Mouse (Mus musculus): ENCODE measurements at regions not wholly inside any gene's neighbourhood (a gene's known extent, or its start where the extent isn't known, plus 50 kb on each side); places are given as distances from the start of the nearest gene placed in this dataset.

- Histone ChIP-seq H3K4me3 (replicated peaks) (no peak overlapping the region), H3K4me2 (no peak overlapping the region), H3K27ac (no peak overlapping the region), H3K9ac (replicated peaks) (no peak overlapping the region), H3K36me3 (no peaks in the 10 kb centered on the region), H3K27me3 (no peaks in the 10 kb centered on the region), H3K4me1 (replicated peaks) (no peaks in the 10 kb centered on the region), H3K9me3 (no peaks in the 10 kb centered on the region)
- ATAC-seq (ENCODE audit: insufficient number of reproducible peaks, insufficient read depth, low FRiP score, low TSS enrichment, low read depth) = no peak
- 78% methylated on average over 2 of the region's 2 CpGs for WGBS
Observed at GRCm38 (mm10) chr13:29136231-29136630, 182.7 kb upstream of the Sox4 start.

GRCm38 (mm10) chr13:29127499-29127898 lies 174.0 kb upstream of the Sox4 start:
- Histone ChIP-seq H3K36me3 (no peaks in the 10 kb centered on the region), H3K4me3 (replicated peaks) (no peak overlapping the region), H3K27me3 (no peaks in the 10 kb centered on the region), H3K4me1 (replicated peaks) (no peaks in the 10 kb centered on the region), H3K9ac (replicated peaks) (no peak overlapping the region), H3K4me2 (no peak overlapping the region), H3K27ac (no peak overlapping the region), H3K9me3 (no peaks in the 10 kb centered on the region)
- ATAC-seq (ENCODE audit: insufficient number of reproducible peaks, insufficient read depth, low FRiP score, low TSS enrichment, low read depth) = no peak

GRCm38 (mm10) chr13:29123477-29123876 lies 170.0 kb upstream of the Sox4 start:
- no peak for ATAC-seq (ENCODE audit: insufficient number of reproducible peaks, insufficient read depth, low FRiP score, low TSS enrichment, low read depth)
- H3K27me3 ChIP-seq = no peaks in the 10 kb centered on the region
- no peaks in the 10 kb centered on the region for H3K4me1 ChIP-seq (replicated peaks)
- no peak overlapping the region for H3K27ac ChIP-seq
- H3K9ac ChIP-seq (replicated peaks) = no peak overlapping the region
- no peaks in the 10 kb centered on the region for H3K9me3 ChIP-seq
- H3K4me2 ChIP-seq = no peak overlapping the region
- no peaks in the 10 kb centered on the region for H3K36me3 ChIP-seq
- H3K4me3 ChIP-seq (replicated peaks) = no peak overlapping the region
- WGBS = 87% methylated on average over 7 of the region's 7 CpGs

GRCm38 (mm10) chr13:29121121-29121520 lies 167.6 kb upstream of the Sox4 start:
- no peak for ATAC-seq (ENCODE audit: insufficient number of reproducible peaks, insufficient read depth, low FRiP score, low TSS enrichment, low read depth)
- no peak overlapping the region for H3K4me3 ChIP-seq (replicated peaks)
- H3K27me3 ChIP-seq = no peaks in the 10 kb centered on the region
- H3K4me1 ChIP-seq (replicated peaks) = no peaks in the 10 kb centered on the region
- no peak overlapping the region for H3K27ac ChIP-seq
- no peaks in the 10 kb centered on the region for H3K9me3 ChIP-seq
- 66% methylated on average over 5 of the region's 5 CpGs for WGBS
- H3K36me3 ChIP-seq = no peaks in the 10 kb centered on the region
- no peak overlapping the region for H3K9ac ChIP-seq (replicated peaks)
- no peak overlapping the region for H3K4me2 ChIP-seq

- Histone ChIP-seq H3K4me3 (replicated peaks) (no peak overlapping the region), H3K27ac (no peak overlapping the region), H3K9me3 (no peaks in the 10 kb centered on the region), H3K36me3 (no peaks in the 10 kb centered on the region), H3K4me1 (replicated peaks) (no peaks in the 10 kb centered on the region), H3K9ac (replicated peaks) (no peak overlapping the region), H3K4me2 (no peak overlapping the region), H3K27me3 (no peaks in the 10 kb centered on the region)
- no peak for ATAC-seq (ENCODE audit: insufficient number of reproducible peaks, insufficient read depth, low FRiP score, low TSS enrichment, low read depth)
- WGBS = 83% methylated on average over 1 of the region's 1 CpGs
Observed at GRCm38 (mm10) chr13:29119357-29119756, 165.8 kb upstream of the Sox4 start.

GRCm38 (mm10) chr13:29114998-29115495 lies 161.5 kb upstream of the Sox4 start:
- no peaks in the 10 kb centered on the region for H3K36me3 ChIP-seq
- ATAC-seq (ENCODE audit: insufficient number of reproducible peaks, insufficient read depth, low FRiP score, low TSS enrichment, low read depth) = no peak
- H3K4me2 ChIP-seq = no peak overlapping the region
- H3K9me3 ChIP-seq = 0 out of 2 replicates have a peak, but pooled peaks cover 3% of the 10 kb centered on the region
- no peak overlapping the region for H3K27ac ChIP-seq
- H3K27me3 ChIP-seq = no peaks in the 10 kb centered on the region
- no peak overlapping the region for H3K9ac ChIP-seq (replicated peaks)
- WGBS = 93% methylated on average over 3 of the region's 3 CpGs
- no peak overlapping the region for H3K4me3 ChIP-seq (replicated peaks)
- H3K4me1 ChIP-seq (replicated peaks) = no peaks in the 10 kb centered on the region; the same call in 1 of the 2 replicates

- Histone ChIP-seq H3K4me1 (replicated peaks) (no peaks in the 10 kb centered on the region; the same call in 1 of the 2 replicates), H3K4me2 (no peak overlapping the region), H3K9me3 (0 out of 2 replicates have a peak, but pooled peaks cover 3% of the 10 kb centered on the region), H3K36me3 (no peaks in the 10 kb centered on the region), H3K27me3 (no peaks in the 10 kb centered on the region), H3K27ac (0 out of 2 replicates have a peak overlapping the region, but pooled peaks have one; percentile 4), H3K4me3 (replicated peaks) (no peak overlapping the region), H3K9ac (replicated peaks) (no peak overlapping the region)
- 62% methylated on average over 5 of the region's 5 CpGs for WGBS
- no peak for ATAC-seq (ENCODE audit: insufficient number of reproducible peaks, insufficient read depth, low FRiP score, low TSS enrichment, low read depth)
Observed at GRCm38 (mm10) chr13:29110127-29110526, 156.6 kb upstream of the Sox4 start.

- Histone ChIP-seq H3K36me3 (no peaks in the 10 kb centered on the region), H3K4me2 (no peak overlapping the region), H3K27me3 (no peaks in the 10 kb centered on the region), H3K9me3 (0 out of 2 replicates have a peak, but pooled peaks cover 3% of the 10 kb centered on the region), H3K4me3 (replicated peaks) (no peak overlapping the region), H3K27ac (no peak overlapping the region), H3K9ac (replicated peaks) (no peak overlapping the region), H3K4me1 (replicated peaks) (no peaks in the 10 kb centered on the region; the same call in 1 of the 2 replicates)
- ATAC-seq (ENCODE audit: insufficient number of reproducible peaks, insufficient read depth, low FRiP score, low TSS enrichment, low read depth) = no peak
- 76% methylated on average over 18 of the region's 18 CpGs for WGBS
Observed at GRCm38 (mm10) chr13:29109064-29109856, 155.7 kb upstream of the Sox4 start.

GRCm38 (mm10) chr13:29108214-29108613 lies 154.7 kb upstream of the Sox4 start:
- H3K36me3 ChIP-seq = no peaks in the 10 kb centered on the region
- 74% methylated on average over 6 of the region's 6 CpGs for WGBS
- no peak overlapping the region for H3K27ac ChIP-seq
- no peak for ATAC-seq (ENCODE audit: insufficient number of reproducible peaks, insufficient read depth, low FRiP score, low TSS enrichment, low read depth)
- 0 out of 2 replicates have a peak, but pooled peaks cover 3% of the 10 kb centered on the region for H3K9me3 ChIP-seq
- no peak overlapping the region for H3K4me3 ChIP-seq (replicated peaks)
- H3K27me3 ChIP-seq = no peaks in the 10 kb centered on the region
- no peak overlapping the region for H3K4me2 ChIP-seq
- H3K9ac ChIP-seq (replicated peaks) = no peak overlapping the region
- H3K4me1 ChIP-seq (replicated peaks) = no peaks in the 10 kb centered on the region; the same call in 1 of the 2 replicates

GRCm38 (mm10) chr13:29092166-29092565 lies 138.7 kb upstream of the Sox4 start:
- no peak overlapping the region for H3K27ac ChIP-seq
- H3K9ac ChIP-seq (replicated peaks) = no peak overlapping the region
- WGBS = 87% methylated on average over 5 of the region's 5 CpGs
- H3K27me3 ChIP-seq = no peaks in the 10 kb centered on the region
- H3K36me3 ChIP-seq = no peaks in the 10 kb centered on the region
- H3K4me3 ChIP-seq (replicated peaks) = no peak overlapping the region
- no peak overlapping the region for H3K4me2 ChIP-seq
- 0 out of 2 replicates have a peak, but pooled peaks cover 3% of the 10 kb centered on the region for H3K4me1 ChIP-seq (replicated peaks)
- no peaks in the 10 kb centered on the region for H3K9me3 ChIP-seq
- no peak for ATAC-seq (ENCODE audit: insufficient number of reproducible peaks, insufficient read depth, low FRiP score, low TSS enrichment, low read depth)

GRCm38 (mm10) chr13:29086854-29087253 lies 133.3 kb upstream of the Sox4 start:
- no peak for ATAC-seq (ENCODE audit: insufficient number of reproducible peaks, insufficient read depth, low FRiP score, low TSS enrichment, low read depth)
- H3K4me2 ChIP-seq = no peak overlapping the region
- no peak overlapping the region for H3K27ac ChIP-seq
- 82% methylated on average over 5 of the region's 5 CpGs for WGBS
- H3K27me3 ChIP-seq = no peaks in the 10 kb centered on the region
- H3K4me3 ChIP-seq (replicated peaks) = no peak overlapping the region
- H3K4me1 ChIP-seq (replicated peaks) = no peaks in the 10 kb centered on the region
- H3K9ac ChIP-seq (replicated peaks) = no peak overlapping the region
- no peaks in the 10 kb centered on the region for H3K9me3 ChIP-seq
- no peaks in the 10 kb centered on the region for H3K36me3 ChIP-seq
